Mouse (Mus musculus): ENCODE measurements at regions not wholly inside any gene's neighbourhood (a gene's known extent, or its start where the extent isn't known, plus 50 kb on each side); places are given as distances from the start of the nearest gene placed in this dataset.
A peak's percentile ranks its signal among the peaks of the same experiment; 100 is the strongest.

DNA sequence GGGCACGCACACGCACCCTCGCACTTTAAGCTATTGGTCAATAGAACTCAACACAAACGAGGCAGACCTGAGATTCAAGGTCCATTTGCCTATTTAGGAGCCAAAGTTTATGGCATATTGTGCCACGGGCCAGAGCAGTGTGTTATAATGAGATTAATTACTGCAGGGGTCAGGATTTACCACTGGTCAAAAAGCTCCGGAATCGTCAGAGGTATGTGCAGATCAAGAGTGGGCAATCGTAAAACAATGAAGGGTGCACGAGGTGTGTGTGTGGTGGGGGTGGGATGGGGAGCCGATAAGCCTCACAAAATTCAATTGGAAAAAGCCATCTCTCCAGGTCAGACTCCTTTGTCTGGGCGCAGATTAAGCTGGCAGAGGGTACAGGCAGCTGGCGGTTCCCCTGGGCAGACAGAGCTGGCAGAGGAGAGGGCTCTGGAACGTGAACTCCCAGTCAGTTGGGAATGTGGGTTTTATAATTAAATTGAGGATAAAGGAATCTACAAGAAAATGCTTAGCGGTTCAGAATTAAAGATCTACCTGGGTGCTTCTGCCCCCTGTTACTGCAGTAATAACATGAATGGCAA, 97.4 kb upstream of the Itga6 start:
- Histone ChIP-seq H3K9me3 (replicated peaks) (no peaks in the 10 kb centered on the region), H3K4me1 (0 out of 2 replicates have a peak, but pooled peaks cover under 1% of the 10 kb centered on the region), H3K4me2 (no peak overlapping the region), H3K36me3 (no peaks in the 10 kb centered on the region), H3K9ac (no peak overlapping the region), H3K27ac (no peak overlapping the region), H3K27me3 (replicated peaks) (no peaks in the 10 kb centered on the region), H3K4me3 (no peak overlapping the region)
- no peak for ATAC-seq
- WGBS (ENCODE audit: insufficient replicate concordance), result 77% methylated on average over 14 of the region's 14 CpGs

DNA sequence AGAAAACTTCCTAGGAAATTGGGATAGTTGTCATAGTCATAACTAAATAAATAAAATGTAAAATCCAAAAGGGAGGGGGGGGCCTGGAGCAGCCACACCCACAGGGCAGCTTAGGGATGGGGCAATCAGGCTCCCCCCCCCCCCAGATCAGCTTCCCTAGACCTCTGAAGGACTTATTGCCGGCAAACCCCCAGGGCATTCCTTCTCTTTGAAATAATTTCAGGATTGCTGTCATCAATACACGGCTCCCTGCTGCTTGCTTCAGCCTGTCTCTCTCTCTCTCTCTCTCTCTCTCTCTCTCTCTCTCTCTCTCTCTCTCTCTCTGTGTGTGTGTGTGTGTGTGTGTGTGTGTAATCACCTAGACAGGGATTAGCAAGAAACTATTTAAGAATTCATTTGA, 93.8 kb upstream of the Itga6 start:
- Histone ChIP-seq H3K4me1 (peaks cover 20% of the 10 kb centered on the region), H3K36me3 (no peaks in the 10 kb centered on the region), H3K9me3 (replicated peaks) (no peaks in the 10 kb centered on the region), H3K27me3 (replicated peaks) (no peaks in the 10 kb centered on the region), H3K9ac (no peak overlapping the region), H3K4me3 (no peak overlapping the region), H3K4me2 (no peak overlapping the region), H3K27ac (no peak overlapping the region)
- 54% methylated on average over 2 of the region's 2 CpGs for WGBS (ENCODE audit: insufficient replicate concordance)
- ATAC-seq, result no peak

DNA sequence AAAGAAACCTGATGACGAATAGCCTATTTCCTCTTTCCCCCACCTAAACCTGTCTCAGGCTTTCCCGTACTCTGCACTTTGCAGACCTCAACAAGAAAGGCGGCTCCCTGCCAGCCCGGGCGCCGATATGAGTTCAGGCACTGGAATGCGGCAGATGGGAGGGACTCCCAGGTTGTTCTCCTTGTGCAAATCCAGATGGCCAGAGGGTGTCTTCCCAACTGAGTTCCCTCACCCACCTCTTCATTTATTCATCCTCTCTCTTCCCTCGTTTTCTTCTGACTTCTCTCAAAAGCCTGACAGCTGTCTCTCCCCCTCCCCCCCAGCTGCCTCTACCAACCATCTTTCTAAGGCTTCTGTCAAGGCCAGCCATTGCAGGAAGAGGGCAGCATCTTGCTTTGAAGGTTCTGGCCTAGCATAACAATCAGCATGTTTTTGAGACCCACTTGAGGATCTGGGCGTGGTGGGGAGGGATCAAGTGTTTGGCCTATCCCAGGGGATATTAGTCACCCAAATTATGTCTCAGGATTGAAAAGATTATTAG, 93.1 kb upstream of the Itga6 start:
- Histone ChIP-seq H3K4me3 (no peak overlapping the region), H3K4me2 (no peak overlapping the region), H3K27ac (no peak overlapping the region), H3K27me3 (replicated peaks) (no peaks in the 10 kb centered on the region), H3K36me3 (no peaks in the 10 kb centered on the region), H3K9me3 (replicated peaks) (no peaks in the 10 kb centered on the region), H3K4me1 (peaks cover 26% of the 10 kb centered on the region), H3K9ac (no peak overlapping the region)
- ATAC-seq, result no peak
- WGBS (ENCODE audit: insufficient replicate concordance), result 25% methylated on average over 9 of the region's 9 CpGs

DNA sequence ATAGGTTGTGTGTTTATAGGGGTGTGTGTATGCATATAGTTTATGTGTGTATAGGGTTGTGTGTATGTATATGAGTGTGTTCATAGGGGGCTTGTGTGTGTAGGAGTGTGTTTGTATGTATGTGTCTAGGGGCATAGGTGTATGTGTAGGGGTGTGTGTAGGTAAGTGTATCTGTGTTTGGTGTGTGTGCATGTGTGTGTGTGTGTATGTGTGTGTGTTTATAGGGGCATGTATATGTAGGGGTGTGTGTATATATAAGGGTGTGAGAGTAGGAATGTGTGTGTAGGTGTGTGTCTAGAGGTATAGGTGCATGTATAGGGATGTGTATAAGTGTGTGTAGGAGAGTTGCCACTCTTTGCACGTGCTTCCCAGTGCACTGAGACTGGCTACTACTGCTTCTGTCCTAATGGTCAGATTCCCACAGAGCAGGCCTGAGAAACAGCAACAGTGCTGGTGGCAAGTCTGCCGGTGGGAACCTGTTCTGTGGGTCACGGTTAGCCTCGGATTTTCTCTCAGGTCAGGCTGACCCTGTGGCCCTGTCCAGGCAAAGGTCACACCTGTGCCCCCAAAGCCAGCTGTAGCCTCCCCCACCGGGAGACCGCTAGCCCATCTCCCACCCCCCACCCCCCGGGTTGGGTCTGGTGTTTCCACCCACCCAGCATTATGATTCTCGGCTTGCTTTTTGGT, 90.5 kb upstream of the Itga6 start:
- H3K4me3 ChIP-seq, result no peak overlapping the region
- ATAC-seq, result peak; percentile 26; the same call in 1 of the 2 replicates
- peaks cover 26% of the 10 kb centered on the region for H3K4me1 ChIP-seq
- H3K27ac ChIP-seq, result no peak overlapping the region
- H3K9me3 ChIP-seq (replicated peaks), result no peaks in the 10 kb centered on the region
- H3K9ac ChIP-seq, result no peak overlapping the region
- H3K36me3 ChIP-seq, result no peaks in the 10 kb centered on the region
- peak overlapping the region; percentile 74 for H3K4me2 ChIP-seq
- 40% methylated on average over 8 of the region's 8 CpGs for WGBS (ENCODE audit: insufficient replicate concordance)
- no peaks in the 10 kb centered on the region for H3K27me3 ChIP-seq (replicated peaks)

DNA sequence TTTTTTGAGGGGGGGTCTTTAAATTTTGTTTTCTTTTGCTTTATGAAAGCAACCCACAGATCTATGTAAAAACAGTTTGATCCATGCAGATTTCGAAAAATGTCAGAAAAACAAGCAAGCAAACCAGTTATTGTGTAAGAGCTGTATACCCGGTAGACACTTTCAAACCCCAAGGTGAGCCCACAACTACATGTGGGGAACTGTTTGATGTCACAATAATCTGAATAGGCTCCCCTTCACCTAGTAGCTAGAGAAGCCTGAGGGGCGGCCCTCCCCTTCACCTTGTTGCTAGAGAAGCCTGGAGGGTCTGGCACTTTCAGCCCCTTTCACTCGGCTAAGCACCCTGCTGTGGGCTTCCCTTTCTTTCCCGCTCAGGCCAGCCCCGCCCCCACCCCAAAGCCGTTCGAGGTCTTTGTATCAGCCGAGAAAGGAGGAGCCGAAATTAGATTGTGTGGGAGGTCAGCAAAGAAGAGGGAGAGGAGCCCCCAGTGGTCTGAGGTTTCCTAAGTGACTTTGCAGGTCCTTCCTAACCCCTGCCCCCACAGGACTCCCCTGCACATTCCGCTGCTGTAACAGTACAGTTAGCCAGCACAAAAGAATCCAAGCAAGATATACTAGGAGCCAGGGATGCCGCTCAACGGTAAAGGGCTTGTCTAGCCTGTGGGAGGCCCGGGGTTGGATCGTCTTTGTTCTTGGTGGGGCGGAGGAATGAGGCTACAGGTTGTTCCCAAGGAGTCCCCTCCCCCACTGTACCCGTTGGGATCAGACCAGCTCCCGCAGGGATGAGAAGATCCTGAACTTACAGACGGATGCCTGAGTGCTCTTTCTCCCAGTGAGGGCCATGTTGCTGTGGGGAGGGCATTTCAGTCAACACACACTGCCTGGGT, 89.7 kb upstream of the Itga6 start:
- no peaks in the 10 kb centered on the region for H3K27me3 ChIP-seq (replicated peaks)
- peak; percentile 67 for ATAC-seq
- peak overlapping the region; percentile 66 for H3K27ac ChIP-seq
- no peaks in the 10 kb centered on the region for H3K36me3 ChIP-seq
- WGBS (ENCODE audit: insufficient replicate concordance), result 2% methylated on average over 19 of the region's 19 CpGs
- peak overlapping the region; percentile 74 for H3K4me2 ChIP-seq
- H3K4me3 ChIP-seq, result peak overlapping the region; percentile 51
- H3K4me1 ChIP-seq, result peaks cover 26% of the 10 kb centered on the region
- H3K9me3 ChIP-seq (replicated peaks), result no peaks in the 10 kb centered on the region
- H3K9ac ChIP-seq, result peak overlapping the region; percentile 55

DNA sequence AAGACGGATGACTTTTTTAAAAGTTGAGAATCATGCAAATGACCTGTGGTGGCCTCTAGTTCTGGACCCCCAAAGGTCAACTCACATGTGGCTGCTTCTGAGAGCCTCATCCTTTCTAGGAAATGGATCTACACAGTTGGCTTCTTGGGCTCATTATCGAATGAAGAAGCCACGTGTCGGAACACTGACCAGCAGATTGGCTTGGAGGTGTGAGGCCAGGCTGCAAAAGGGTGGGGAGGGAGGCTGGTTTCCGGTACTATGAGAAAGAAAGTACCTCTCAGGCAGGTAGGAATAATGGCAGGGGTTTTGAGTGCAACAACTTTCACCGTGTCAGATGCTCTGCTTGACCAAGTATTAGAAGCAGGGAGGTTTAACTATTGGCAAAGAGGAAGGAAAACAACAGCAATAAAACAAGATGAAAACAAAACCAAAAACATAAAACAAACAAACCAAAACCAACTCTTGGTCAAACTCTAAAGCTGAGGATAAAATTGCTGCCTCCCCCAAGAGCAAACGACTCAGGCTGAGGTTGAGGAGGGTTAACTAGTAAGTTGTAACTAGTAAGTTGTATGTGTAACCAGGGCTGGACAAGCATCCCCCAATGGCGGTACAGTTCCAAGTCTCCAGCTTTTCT, 88.7 kb upstream of the Itga6 start:
- no peak for ATAC-seq
- peak overlapping the region; percentile 74 for H3K4me2 ChIP-seq
- WGBS (ENCODE audit: insufficient replicate concordance), result 34% methylated on average over 8 of the region's 8 CpGs
- no peaks in the 10 kb centered on the region for H3K36me3 ChIP-seq
- no peaks in the 10 kb centered on the region for H3K27me3 ChIP-seq (replicated peaks)
- H3K4me1 ChIP-seq, result peaks cover 34% of the 10 kb centered on the region
- H3K9me3 ChIP-seq (replicated peaks), result no peaks in the 10 kb centered on the region
- H3K27ac ChIP-seq, result no peak overlapping the region
- H3K4me3 ChIP-seq, result 0 out of 2 replicates have a peak overlapping the region, but pooled peaks have one; percentile 7
- no peak overlapping the region for H3K9ac ChIP-seq

DNA sequence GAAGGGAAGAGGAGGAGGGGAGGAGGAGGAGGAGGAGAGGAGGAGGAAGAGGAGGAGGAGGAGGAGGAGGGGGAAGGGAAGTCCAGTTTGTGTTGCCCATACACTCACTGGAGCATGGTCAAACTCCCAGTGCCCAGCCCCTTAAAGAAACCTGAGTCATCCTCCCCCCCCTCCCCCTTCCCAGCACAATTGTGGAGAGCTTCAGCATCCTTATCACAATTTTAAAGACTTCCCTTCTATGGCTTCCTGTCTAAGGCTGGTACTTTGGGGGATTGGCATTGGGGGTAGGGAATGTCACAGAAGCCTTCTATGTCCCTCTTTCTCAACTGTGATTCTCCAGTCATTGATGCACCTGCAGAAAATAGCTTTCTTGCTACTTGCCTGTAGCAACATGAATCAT, 84.0 kb upstream of the Itga6 start:
- Histone ChIP-seq H3K9me3 (replicated peaks) (no peaks in the 10 kb centered on the region), H3K4me1 (peaks cover 55% of the 10 kb centered on the region), H3K36me3 (no peaks in the 10 kb centered on the region), H3K27me3 (replicated peaks) (no peaks in the 10 kb centered on the region), H3K9ac (no peak overlapping the region), H3K27ac (peak overlapping the region; percentile 64; the same call in 1 of the 2 replicates), H3K4me2 (peak overlapping the region; percentile 31; the same call in 1 of the 2 replicates), H3K4me3 (no peak overlapping the region)
- ATAC-seq, result peak; percentile 44; the same call in 1 of the 2 replicates

DNA sequence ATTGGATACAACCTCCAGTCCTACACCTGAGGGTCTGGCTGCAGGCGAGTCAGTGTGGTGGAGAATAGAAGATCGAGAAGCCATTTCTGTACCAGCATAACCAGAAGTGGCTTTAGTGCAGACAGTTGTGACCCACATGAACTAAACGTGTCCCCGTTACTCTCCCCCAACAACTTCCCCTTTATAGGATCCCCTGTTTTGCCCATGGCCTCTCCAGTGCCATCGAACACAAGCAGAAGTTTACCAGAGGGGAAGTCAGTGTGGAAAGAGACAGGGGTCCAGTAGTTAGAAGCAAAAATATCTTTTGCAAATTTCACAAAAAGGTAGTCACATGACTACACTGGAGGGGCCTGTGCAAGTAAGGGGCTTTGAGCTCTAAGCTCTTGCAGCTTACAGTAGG, 83.4 kb upstream of the Itga6 start:
- H3K4me3 ChIP-seq, result no peak overlapping the region
- peak; percentile 15; the same call in 1 of the 2 replicates for ATAC-seq
- 39% methylated on average over 5 of the region's 5 CpGs for WGBS (ENCODE audit: insufficient replicate concordance)
- peak overlapping the region; percentile 31 for H3K4me2 ChIP-seq
- H3K9me3 ChIP-seq (replicated peaks), result no peaks in the 10 kb centered on the region
- H3K36me3 ChIP-seq, result no peaks in the 10 kb centered on the region
- no peak overlapping the region for H3K9ac ChIP-seq
- peaks cover 50% of the 10 kb centered on the region for H3K4me1 ChIP-seq
- peak overlapping the region; percentile 64 for H3K27ac ChIP-seq
- no peaks in the 10 kb centered on the region for H3K27me3 ChIP-seq (replicated peaks)

DNA sequence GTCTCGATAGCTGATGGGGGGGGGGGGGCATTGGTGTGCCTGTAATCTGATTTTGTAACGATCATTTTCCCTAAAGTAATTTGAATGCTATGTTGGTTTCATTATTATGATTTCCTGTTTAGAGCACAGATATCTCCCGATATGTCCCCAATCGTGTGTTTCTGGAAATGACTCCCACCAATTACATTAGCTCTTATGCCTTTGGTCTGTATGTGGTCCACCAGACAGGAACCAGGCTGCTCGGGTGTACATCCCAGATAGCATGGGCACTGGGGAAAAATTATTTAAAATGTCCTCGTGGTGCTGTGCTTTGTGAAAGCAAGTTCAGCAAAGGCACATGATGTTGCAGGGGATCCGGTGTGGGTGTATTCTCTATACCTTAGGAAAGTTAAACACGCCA, 82.0 kb upstream of the Itga6 start:
- Histone ChIP-seq H3K27me3 (replicated peaks) (no peaks in the 10 kb centered on the region), H3K4me1 (peaks cover 47% of the 10 kb centered on the region), H3K27ac (no peak overlapping the region; the same call in 1 of the 2 replicates), H3K9ac (no peak overlapping the region), H3K36me3 (no peaks in the 10 kb centered on the region), H3K9me3 (replicated peaks) (no peaks in the 10 kb centered on the region), H3K4me2 (peak overlapping the region; percentile 11; the same call in 1 of the 2 replicates), H3K4me3 (no peak overlapping the region)
- ATAC-seq, result no peak
- 35% methylated on average over 8 of the region's 8 CpGs for WGBS (ENCODE audit: insufficient replicate concordance)

DNA sequence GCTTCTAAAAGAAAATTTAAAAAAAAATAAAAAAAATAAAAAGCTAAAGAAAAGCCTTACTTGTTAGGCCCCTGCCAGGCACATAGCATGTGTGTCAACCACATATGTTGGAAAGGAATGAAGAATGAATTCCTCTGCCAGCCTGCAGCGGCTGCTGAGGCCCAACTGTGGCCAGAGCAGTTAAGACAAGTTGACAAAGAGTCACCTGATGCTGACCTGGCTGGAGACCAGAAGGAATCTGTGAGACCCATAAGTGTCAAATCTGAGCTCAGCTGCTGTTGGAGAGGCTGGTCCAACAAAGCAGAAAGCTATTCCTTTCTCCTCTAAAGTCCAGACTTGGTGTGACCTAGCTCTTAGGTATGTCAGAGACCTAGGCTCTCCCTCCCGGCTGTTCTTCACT, 78.5 kb upstream of the Itga6 start:
- Histone ChIP-seq H3K4me3 (no peak overlapping the region), H3K4me2 (no peak overlapping the region), H3K9ac (no peak overlapping the region), H3K4me1 (peaks cover 44% of the 10 kb centered on the region), H3K36me3 (no peaks in the 10 kb centered on the region), H3K27me3 (replicated peaks) (no peaks in the 10 kb centered on the region), H3K27ac (no peak overlapping the region), H3K9me3 (replicated peaks) (no peaks in the 10 kb centered on the region)
- ATAC-seq, result no peak
- WGBS (ENCODE audit: insufficient replicate concordance), result 75% methylated on average over 2 of the region's 2 CpGs

DNA sequence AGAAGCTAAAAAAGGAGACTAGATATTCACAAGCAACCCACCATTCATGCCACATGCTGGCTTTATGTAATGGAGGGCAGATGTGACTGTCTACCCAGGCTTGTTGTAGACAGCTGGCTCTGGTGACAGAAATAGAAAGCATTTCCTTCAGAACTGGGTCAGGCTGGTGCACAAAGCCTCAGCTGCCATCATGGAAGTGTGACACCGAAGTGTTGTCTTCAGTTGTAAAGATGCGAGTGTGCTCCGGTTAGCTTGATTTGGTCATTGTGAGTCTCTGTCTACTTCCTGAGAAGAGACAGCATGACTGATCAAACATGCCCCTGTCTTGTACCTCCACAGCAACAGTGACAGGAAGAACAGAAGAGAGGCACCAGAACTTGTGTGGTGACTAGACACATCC, 77.7 kb upstream of the Itga6 start:
- Histone ChIP-seq H3K4me2 (no peak overlapping the region), H3K27me3 (replicated peaks) (no peaks in the 10 kb centered on the region), H3K27ac (no peak overlapping the region), H3K9me3 (replicated peaks) (no peaks in the 10 kb centered on the region), H3K4me1 (peaks cover 36% of the 10 kb centered on the region), H3K36me3 (no peaks in the 10 kb centered on the region), H3K9ac (no peak overlapping the region), H3K4me3 (no peak overlapping the region)
- WGBS (ENCODE audit: insufficient replicate concordance), result 83% methylated on average over 3 of the region's 3 CpGs
- ATAC-seq, result no peak
